ENCODE assay signal across 23 mouse cellular contexts in the genomic region with DNA sequence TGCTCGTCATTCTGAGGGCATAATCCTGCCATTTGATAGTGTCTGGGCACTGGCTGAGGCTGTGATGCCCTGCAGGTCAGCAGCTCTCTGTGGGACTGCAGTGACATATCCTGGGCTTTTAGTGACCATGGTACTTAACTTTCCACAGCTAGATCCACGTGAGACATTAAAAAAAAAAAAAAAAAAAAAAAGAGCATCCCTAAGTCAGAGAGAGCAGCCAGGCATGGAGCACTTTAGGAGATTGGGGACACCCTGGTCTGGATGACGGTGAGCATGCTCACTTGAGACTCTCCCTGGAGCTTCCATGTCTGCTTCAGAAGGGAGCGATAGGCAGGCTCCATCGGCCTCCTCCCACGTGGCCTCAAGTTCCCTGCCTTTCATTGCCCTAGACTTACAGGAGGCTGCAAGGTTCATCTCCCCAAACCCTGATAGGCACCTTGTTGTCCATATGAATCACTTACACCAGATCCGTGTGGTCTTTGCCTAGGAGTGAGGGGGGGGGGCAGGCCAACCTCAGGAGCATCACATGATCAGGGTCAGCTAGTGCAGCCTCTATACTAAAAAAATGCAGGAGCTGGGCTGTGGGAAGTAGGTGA. TPM values are rescaled to one million over a fixed set of nuclear protein-coding genes. Genes with fewer than 3 reads are reported as not detected.
DNase-seq lines count a peak whose midpoint lies in the region; ATAC-seq and TF ChIP-seq lines count a peak whose summit lies in the region.
"Had no signal": no experiment of that assay in that cellular context is flagged by ENCODE, and none has a peak within 500 bp of the region (broad histone marks: within the 10 kb centered on the region; RNA-seq: fewer than 3 reads in every experiment).

No protein-coding gene starts in this region.

- H3K9me3 ChIP-seq in heart, embryonic 10.5 days, result no peaks in the 10 kb centered on the region
- H3K9me3 ChIP-seq in stomach, embryonic 16.5 days (replicated peaks; ENCODE audit: control insufficient read depth, low read length), result no peaks in the 10 kb centered on the region
- no peaks in the 10 kb centered on the region for H3K9me3 ChIP-seq in stomach, postnatal 0 days (ENCODE audit: control insufficient read depth, low read length)
- H3K9me3 ChIP-seq in MEL (replicated peaks; ENCODE audit: insufficient read depth, low read length), result no peaks in the 10 kb centered on the region
- H3K9me3 ChIP-seq: embryonic facial prominence, embryonic 13.5 days; embryonic facial prominence, embryonic 15.5 days; forebrain, embryonic 10.5 days; forebrain, embryonic 13.5 days; forebrain, embryonic 15.5 days had no signal

- H3K27ac ChIP-seq in heart, embryonic 10.5 days, result no peak overlapping the region
- no peak overlapping the region for H3K27ac ChIP-seq in stomach, embryonic 16.5 days (ENCODE audit: low read length)
- H3K27ac ChIP-seq in stomach, postnatal 0 days (replicated peaks), result no peak overlapping the region
- H3K27ac ChIP-seq in MEL (ENCODE audit: control insufficient read depth, low read depth, low read length), result no peak overlapping the region
- H3K27ac ChIP-seq: embryonic facial prominence, embryonic 13.5 days; embryonic facial prominence, embryonic 15.5 days; forebrain, embryonic 10.5 days; forebrain, embryonic 13.5 days; forebrain, embryonic 15.5 days had no signal

- no peaks in the 10 kb centered on the region for H3K79me2 ChIP-seq in MEL (ENCODE audit: control insufficient read depth, insufficient read depth, low read length, poor library complexity)

- 84% methylated on average over 7 of the region's 7 CpGs for WGBS in heart, embryonic 10.5 days
- 78% methylated on average over 7 of the region's 7 CpGs for WGBS in stomach, embryonic 16.5 days
- WGBS in stomach, postnatal 0 days, result 79% methylated on average over 7 of the region's 7 CpGs

- peaks cover 37% of the 10 kb centered on the region for H3K4me1 ChIP-seq in heart, embryonic 10.5 days
- peaks cover 9% of the 10 kb centered on the region; the same call in 1 of the 2 replicates for H3K4me1 ChIP-seq in stomach, embryonic 16.5 days (ENCODE audit: control insufficient read depth, insufficient read depth, low read length)
- H3K4me1 ChIP-seq in stomach, postnatal 0 days (replicated peaks; ENCODE audit: control insufficient read depth, insufficient read depth), result peaks cover 2% of the 10 kb centered on the region; the same call in 1 of the 2 replicates
- H3K4me1 ChIP-seq in MEL (ENCODE audit: control insufficient read depth in 1 of 2, insufficient read depth in 2 of 2, low read length in 2 of 2), result peaks cover 2 to 22% of the 10 kb centered on the region in 2 experiments; a peak in 3 of 4 replicates

- intact Hi-C loops in left cerebral cortex, postnatal 25 days (cut with DNase I), result no loop called here

- no peak overlapping the region for H3K4me3 ChIP-seq in heart, embryonic 10.5 days
- no peak overlapping the region for H3K4me3 ChIP-seq in stomach, embryonic 16.5 days (replicated peaks; ENCODE audit: low read length)
- no peak overlapping the region for H3K4me3 ChIP-seq in stomach, postnatal 0 days (ENCODE audit: low read depth, low read length)
- H3K4me3 ChIP-seq in MEL (ENCODE audit: control insufficient read depth in 1 of 2, insufficient read depth in 1 of 2, low read depth in 2 of 2, low read length in 2 of 2), result no peak overlapping the region
- H3K4me3 ChIP-seq: embryonic facial prominence, embryonic 13.5 days; embryonic facial prominence, embryonic 15.5 days; erythroblast, embryonic 14.5 days; forebrain, embryonic 10.5 days; forebrain, embryonic 13.5 days; forebrain, embryonic 15.5 days had no signal

- TF ChIP-seq CTCF in stomach, postnatal 0 days (IDR thresholded peaks at IDR 0.05; ENCODE audit: low read depth), result no peak
- no peak for TF ChIP-seq CTCF in MEL (IDR thresholded peaks at IDR 0.05 in 2 of 3, conservative IDR thresholded peaks at IDR 0.05 in 1 of 3; ENCODE audit: control insufficient read depth in 1 of 3, insufficient read depth in 1 of 3, low read depth in 2 of 3, low read length in 3 of 3, poor library complexity in 1 of 3, severe bottlenecking in 1 of 3)

- H3K9ac ChIP-seq in stomach, embryonic 16.5 days (ENCODE audit: low read length), result 0 out of 2 replicates have a peak overlapping the region, but pooled peaks have one; percentile 9
- H3K9ac ChIP-seq in stomach, postnatal 0 days (ENCODE audit: low read length), result no peak overlapping the region
- H3K9ac ChIP-seq in MEL (ENCODE audit: control insufficient read depth, low read depth, low read length, poor library complexity, severe bottlenecking), result no peak overlapping the region
- H3K9ac ChIP-seq: embryonic facial prominence, embryonic 13.5 days; embryonic facial prominence, embryonic 15.5 days; forebrain, embryonic 13.5 days; forebrain, embryonic 15.5 days had no signal

- TF ChIP-seq POLR2A in MEL (IDR thresholded peaks at IDR 0.05; ENCODE audit: control insufficient read depth in 1 of 2, insufficient read depth in 1 of 2, low read depth in 1 of 2, low read length in 2 of 2, poor library complexity in 1 of 2), result no peak

- no peak for ATAC-seq in stomach, embryonic 16.5 days (ENCODE audit: insufficient read depth, low FRiP score)
- no peak for ATAC-seq in stomach, postnatal 0 days (ENCODE audit: low FRiP score, low TSS enrichment)
- ATAC-seq: forebrain, embryonic 13.5 days; forebrain, embryonic 15.5 days had no signal

- peak; percentile 70 for DNase-seq in heart, embryonic 10.5 days (ENCODE audit: low spot score)
- no peak for DNase-seq in heart, adult 11 months
- DNase-seq in stomach, postnatal 0 days (ENCODE audit: low spot score), result no peak
- no peak for DNase-seq in MEL (ENCODE audit: low read depth, low spot score)
- no peak for DNase-seq in left cerebral cortex, postnatal 25 days (ENCODE audit: low spot score in 2 of 2)
- DNase-seq: adrenal gland, adult 2 months; adrenal gland, postnatal 10 days; adrenal gland, postnatal 25 days; cerebellum, adult 11 months; cerebellum, adult 18-20 months; cerebellum, adult 8-10 months; cerebellum, adult 9-11 months; cerebellum, postnatal 14 days; cerebellum, postnatal 36 days; embryo, embryonic 11 days had no signal

- H3K27me3 ChIP-seq in heart, embryonic 10.5 days (ENCODE audit: insufficient read depth, poor library complexity, severe bottlenecking), result 0 out of 2 replicates have a peak, but pooled peaks cover 5% of the 10 kb centered on the region
- H3K27me3 ChIP-seq in stomach, embryonic 16.5 days (ENCODE audit: control insufficient read depth, insufficient read depth, low read length), result no peaks in the 10 kb centered on the region
- H3K27me3 ChIP-seq in stomach, postnatal 0 days (ENCODE audit: control insufficient read depth, insufficient read depth, low read length), result no peaks in the 10 kb centered on the region
- H3K27me3 ChIP-seq in MEL (ENCODE audit: control insufficient read depth in 1 of 2, insufficient read depth in 2 of 2, low read length in 2 of 2), result no peaks in the 10 kb centered on the region
- H3K27me3 ChIP-seq: embryonic facial prominence, embryonic 15.5 days; forebrain, embryonic 13.5 days; forebrain, embryonic 15.5 days had no signal

- H3K4me2 ChIP-seq in stomach, embryonic 16.5 days (ENCODE audit: low read depth, low read length), result no peak overlapping the region
- no peak overlapping the region for H3K4me2 ChIP-seq in stomach, postnatal 0 days (replicated peaks; ENCODE audit: low read depth)
- H3K4me2 ChIP-seq: embryonic facial prominence, embryonic 13.5 days; embryonic facial prominence, embryonic 15.5 days; forebrain, embryonic 13.5 days; forebrain, embryonic 15.5 days had no signal

- H3K36me3 ChIP-seq in heart, embryonic 10.5 days, result peaks cover 25% of the 10 kb centered on the region; the same call in 1 of the 2 replicates
- H3K36me3 ChIP-seq in stomach, embryonic 16.5 days (ENCODE audit: control insufficient read depth, insufficient read depth, low read length), result no peaks in the 10 kb centered on the region
- H3K36me3 ChIP-seq in stomach, postnatal 0 days (ENCODE audit: control insufficient read depth, insufficient read depth, low read length), result peaks cover 3% of the 10 kb centered on the region
- peaks cover 0 to 7% of the 10 kb centered on the region in 2 experiments; a peak in 2 of 4 replicates for H3K36me3 ChIP-seq in MEL (ENCODE audit: control insufficient read depth in 1 of 2, insufficient read depth in 2 of 2, low read length in 2 of 2)
- H3K36me3 ChIP-seq: G1E had no signal

- TF ChIP-seq EP300 in stomach, postnatal 0 days (optimal IDR thresholded peaks at IDR 0.05), result no peak
- TF ChIP-seq EP300 in MEL (IDR thresholded peaks at IDR 0.05; ENCODE audit: low read depth in 1 of 2, low read length in 2 of 2), result 0 out of 4 replicates have a peak, but pooled peaks of 1 of the 2 experiments have one; percentile 14

- no peak for TF ChIP-seq RAD21 in MEL (IDR thresholded peaks at IDR 0.05; ENCODE audit: low read depth, low read length)

TF ChIP-seq in MEL, 35 proteins besides CTCF, POLR2A, EP300 and RAD21 (continues in another document):
- TF ChIP-seq TCF12 (IDR thresholded peaks at IDR 0.05; ENCODE audit: low read depth, low read length) (0 out of 2 replicates have a peak, but pooled peaks have one; percentile 8), SIN3A (IDR thresholded peaks at IDR 0.05; ENCODE audit: low read length) (0 out of 2 replicates have a peak, but pooled peaks have one; percentile 21), MYC (IDR thresholded peaks at IDR 0.05; ENCODE audit: low read depth, low read length) (0 out of 2 replicates have a peak, but pooled peaks have one; percentile 26), MAFK (IDR thresholded peaks at IDR 0.05; ENCODE audit: borderline replicate concordance, low read depth, low read length) (no peak), ETS1 (IDR thresholded peaks at IDR 0.05; ENCODE audit: low read depth, low read length) (no peak), ZNF384 (IDR thresholded peaks at IDR 0.05; ENCODE audit: low read depth, low read length) (peak; percentile 76)

RNA-seq across cellular contexts. Expression of a gene that starts 4.5 kb away (rescaled TPM):
- 45.7 and 54.9 TPM in 2 replicates for polyA plus RNA-seq in heart, embryonic 10.5 days (2016; fragmentation: Nextera tagmentation; extraction: Ambion mirVana)
- polyA plus RNA-seq in stomach, embryonic 16.5 days (2015; fragmentation: Nextera tagmentation; extraction: Ambion mirVana), result 64.5 and 66.8 TPM in 2 replicates
- polyA plus RNA-seq in stomach, postnatal 0 days (2015; fragmentation: Nextera tagmentation; extraction: Ambion mirVana), result 66.9 and 69.9 TPM in 2 replicates
- total RNA-seq in MEL (2012; rRNA removed), result not detected in 2 replicates
- under 1 TPM in 1 of 2 experiments, not detected in 1; 0.17 TPM for polyA plus RNA-seq in MEL (2012; ENCODE audit: insufficient read depth in 1 of 2, insufficient read length in 2 of 2, low read depth in 1 of 2, low replicate concordance in 2 of 2, missing spikeins in 1 of 2)
- 10 to 100 TPM; 23.6 to 27.5 TPM for total RNA-seq in left cerebral cortex, postnatal 25 days (2021)
- total RNA-seq: G1E had no signal
- polyA plus RNA-seq: erythroblast, embryonic 14.5 days; G1E had no signal

RNA-seq across cellular contexts. Expression of a gene that starts 31.5 kb away (rescaled TPM):
- 144 and 161 TPM in 2 replicates for polyA plus RNA-seq in heart, embryonic 10.5 days (2016; fragmentation: Nextera tagmentation; extraction: Ambion mirVana)
- polyA plus RNA-seq in stomach, embryonic 16.5 days (2015; fragmentation: Nextera tagmentation; extraction: Ambion mirVana), result 135 and 142 TPM in 2 replicates
- 107 and 115 TPM in 2 replicates for polyA plus RNA-seq in stomach, postnatal 0 days (2015; fragmentation: Nextera tagmentation; extraction: Ambion mirVana)
- 58.6 and 66.1 TPM in 2 replicates for total RNA-seq in MEL (2012; rRNA removed)
- 100 to 1,000 TPM in 1 of 2 experiments, not detected in 1; 128 TPM for polyA plus RNA-seq in MEL (2012; ENCODE audit: insufficient read depth in 1 of 2, insufficient read length in 2 of 2, low read depth in 1 of 2, low replicate concordance in 2 of 2, missing spikeins in 1 of 2)
- total RNA-seq in left cerebral cortex, postnatal 25 days (2021), result 100 to 1,000 TPM; 376 to 384 TPM

Comparison
In these comparisons a context has a peak if more than half of its experiments do, and no peak if none do; other contexts are left out.
1. RNA of a gene that starts 4.5 kb away (polyA plus RNA-seq): 66.9 to 69.9 TPM in stomach, postnatal 0 days, 64.5 to 66.8 TPM in stomach, embryonic 16.5 days and 45.7 to 54.9 TPM in heart, embryonic 10.5 days; 0.17 TPM in MEL; every median in the first group is over 10 times any median in the second.